Mouse (Mus musculus): Measurements from ENCODE around the gene Sf3a1.

Gene Sf3a1

GRCm38 (mm10) chr11:4219317-4219751 is 59.2 kb downstream of the Sf3a1 start:
- DNase-seq = peak; percentile 88

GRCm38 (mm10) chr11:4219908-4220307 is 59.8 kb downstream of the Sf3a1 start:
- no peak for DNase-seq

GRCm38 (mm10) chr11:4220443-4221400 is 60.6 kb downstream of the Sf3a1 start:
- DNase-seq = peak; percentile 86

- DNase-seq = no peak
These were observed 62.1 kb downstream of the Sf3a1 start for GRCm38 (mm10) chr11:4222046-4222950.

- DNase-seq = no peak
These were observed 63.4 kb downstream of the Sf3a1 start for GRCm38 (mm10) chr11:4223393-4224188.

- no peak for DNase-seq
These were observed 64.1 kb downstream of the Sf3a1 start for GRCm38 (mm10) chr11:4224223-4224622.

- no peak for DNase-seq
These were observed 66.6 kb downstream of the Sf3a1 start for GRCm38 (mm10) chr11:4226569-4227325.

- DNase-seq = no peak
These were observed 68.3 kb downstream of the Sf3a1 start for GRCm38 (mm10) chr11:4228463-4228862.

GRCm38 (mm10) chr11:4229841-4230240 is 69.7 kb downstream of the Sf3a1 start:
- no peak for DNase-seq

GRCm38 (mm10) chr11:4231435-4231834 is 71.3 kb downstream of the Sf3a1 start:
- no peak for DNase-seq

Measured in kidney, adult 18-20 months (tissue).